Mouse (Mus musculus) heart, embryonic 14.5 days (tissue): ENCODE data around the gene Aftph. TPM values are rescaled to one million over a fixed set of nuclear protein-coding genes. Genes with fewer than 3 reads are reported as not detected.

Experiments used
- ATAC-seq: fragments of 200-750 bp; cut with Nextera tagmentation; 2 replicates; pipeline ENCODE4 v1.8.0; 2017; ENCODE audit warnings: low read depth, moderate TSS enrichment; ENCODE audit not compliant: insufficient number of reproducible peaks, insufficient read depth, low FRiP score
- H3K27ac ChIP-seq, 2 experiments: fragments of 200-500 bp in 1 of 2; fragments of 300-500 bp in 1 of 2; sonication (generic) in 1 of 2; replicated peaks in 1 of 2; 2 replicates each; pipeline ENCODE4 v1.5.1; 2012 to 2014; ENCODE audit warnings: low read depth in 2 of 2, low read length in 2 of 2, control low read depth in 1 of 2, mild to moderate bottlenecking in 1 of 2, mixed read lengths in 1 of 2; ENCODE audit not compliant: control insufficient read depth in 1 of 2, insufficient read depth in 1 of 2
- H3K27me3 ChIP-seq: fragments of 300-500 bp; sonication (generic); 2 replicates; pipeline ENCODE4 v1.6.1; 2014; ENCODE audit warnings: mild to moderate bottlenecking, low read length, control low read depth; ENCODE audit not compliant: control insufficient read depth, insufficient read depth
- H3K36me3 ChIP-seq: fragments of 300-500 bp; sonication (generic); 2 replicates; pipeline ENCODE4 v1.6.1; 2014; ENCODE audit warnings: mild to moderate bottlenecking, control low read depth, low read length, mixed read lengths; ENCODE audit not compliant: control insufficient read depth, insufficient read depth
- H3K4me1 ChIP-seq, 2 experiments: fragments of 200-500 bp in 1 of 2; fragments of 300-500 bp in 1 of 2; sonication (generic) in 1 of 2; 2 replicates each; pipeline ENCODE4 v1.6.1; 2012 to 2014; ENCODE audit warnings: low read length in 2 of 2, control low read depth in 1 of 2, mixed read lengths in 1 of 2; ENCODE audit not compliant: control insufficient read depth in 2 of 2, insufficient read depth in 2 of 2
- H3K4me2 ChIP-seq: fragments of 300-500 bp; sonication (generic); 2 replicates; pipeline ENCODE4 v1.6.1; 2014; ENCODE audit warnings: mild to moderate bottlenecking, low read length
- H3K4me3 ChIP-seq, 2 experiments: fragments of 200-500 bp in 1 of 2; fragments of 300-500 bp in 1 of 2; sonication (generic) in 1 of 2; 2 replicates each; pipeline ENCODE4 v1.5.1; 2012 to 2014; ENCODE audit warnings: low read length in 2 of 2, mild to moderate bottlenecking in 2 of 2, control low read depth in 1 of 2, low read depth in 1 of 2, moderate library complexity in 1 of 2; ENCODE audit not compliant: control insufficient read depth in 1 of 2, insufficient read depth in 1 of 2
- H3K9ac ChIP-seq: fragments of 300-500 bp; sonication (generic); 2 replicates; pipeline ENCODE4 v1.6.1; 2014; ENCODE audit warnings: mild to moderate bottlenecking, low read length
- H3K9me3 ChIP-seq: fragments of 300-500 bp; sonication (generic); 2 replicates; pipeline ENCODE4 v1.6.1; 2016; ENCODE audit warnings: low read length, control low read depth; ENCODE audit not compliant: control insufficient read depth
- WGBS: fragments of 180-500 bp; shearing (Covaris S2); extraction: QIAGEN DNeasy Blood & Tissue Kit; methylation state at CpG from one replicate; pipeline ENCODE4 v1.1.7; 2014; 5-methylcytosine and 5-hydroxymethylcytosine counted together
- polyA plus RNA-seq: library from polyadenylated mRNA; unstranded; fragments of >200 nt; fragmentation: Nextera tagmentation; extraction: Ambion mirVana; gene quantifications from 2 replicates; pipeline ENCODE4 v1.2.1, GENCODE M21; 2014

Gene Aftph
- polyA plus RNA-seq, 1 experiment from 2014 or later: 11.2 TPM

- no peak for ATAC-seq
- H3K4me2 ChIP-seq: no peak overlapping the region
- no peaks in the 10 kb centered on the region for H3K9me3 ChIP-seq
- H3K9ac ChIP-seq: no peak overlapping the region
- H3K36me3 ChIP-seq: no peaks in the 10 kb centered on the region
- no peak overlapping the region for H3K27ac ChIP-seq
- no peaks in the 10 kb centered on the region for H3K27me3 ChIP-seq
- peaks cover 18 to 55% of the 10 kb centered on the region in 2 experiments for H3K4me1 ChIP-seq
- H3K4me3 ChIP-seq: no peak overlapping the region
These were observed 104.3 kb downstream of the Aftph start for GRCm38 (mm10) chr11:20637060-20637459.

- 25% methylated on average over 4 of the region's 4 CpGs for WGBS
- no peak overlapping the region for H3K4me3 ChIP-seq
- no peak for ATAC-seq
- H3K4me1 ChIP-seq: peaks cover 18 to 54% of the 10 kb centered on the region in 2 experiments
- H3K36me3 ChIP-seq: no peaks in the 10 kb centered on the region
- H3K27me3 ChIP-seq: no peaks in the 10 kb centered on the region
- H3K9me3 ChIP-seq: no peaks in the 10 kb centered on the region
- H3K27ac ChIP-seq: peak overlapping the region; percentile 43 to 58
- peak overlapping the region; percentile 56 for H3K9ac ChIP-seq
- H3K4me2 ChIP-seq: peak overlapping the region; percentile 67
These were observed 105.3 kb downstream of the Aftph start for GRCm38 (mm10) chr11:20636114-20636513.

GRCm38 (mm10) chr11:20635646-20636045 lies 105.7 kb downstream of the Aftph start:
- 37% methylated on average over 6 of the region's 6 CpGs for WGBS
- no peak for ATAC-seq
- peaks cover 16 to 49% of the 10 kb centered on the region in 2 experiments for H3K4me1 ChIP-seq

More at GRCm38 (mm10) chr11:20635646-20636045, 105.7 kb downstream of the Aftph start:
- no peak overlapping the region for H3K4me3 ChIP-seq
- H3K36me3 ChIP-seq: no peaks in the 10 kb centered on the region
- peak overlapping the region; percentile 43 to 58; a peak in 3 of 4 replicates for H3K27ac ChIP-seq
- no peaks in the 10 kb centered on the region for H3K9me3 ChIP-seq
- peak overlapping the region; percentile 67 for H3K4me2 ChIP-seq
- H3K9ac ChIP-seq: peak overlapping the region; percentile 56
- no peaks in the 10 kb centered on the region for H3K27me3 ChIP-seq

Other genes with a start within 250 kb of the Aftph start
- gene Sertad2, start 198.3 kb downstream of the Aftph start, polyA plus RNA-seq: 33.5 and 36.9 TPM in 2 replicates
- 37.4 and 37.5 TPM in 2 replicates for gene Lgalsl, start 89.5 kb upstream of the Aftph start, polyA plus RNA-seq